Mouse (Mus musculus) cortical plate, adult 2 months (tissue): ENCODE results near the gene Hbs1l.

Source experiments
- CTCF ChIP-seq: fragments of 200-500 bp; IDR thresholded peaks from 2 replicates; pipeline ENCODE4 v1.5.1; 2011; ENCODE audit warnings: mild to moderate bottlenecking, control low read depth, low read length; ENCODE audit not compliant: insufficient read depth; ENCODE audit errors: extremely low read depth
- POLR2A ChIP-seq: fragments of 200-500 bp; IDR thresholded peaks from 2 replicates; pipeline ENCODE4 v1.6.1; 2011; ENCODE audit warnings: mild to moderate bottlenecking, low read length, control low read depth; ENCODE audit not compliant: insufficient read depth; ENCODE audit errors: extremely low read depth

DNA sequence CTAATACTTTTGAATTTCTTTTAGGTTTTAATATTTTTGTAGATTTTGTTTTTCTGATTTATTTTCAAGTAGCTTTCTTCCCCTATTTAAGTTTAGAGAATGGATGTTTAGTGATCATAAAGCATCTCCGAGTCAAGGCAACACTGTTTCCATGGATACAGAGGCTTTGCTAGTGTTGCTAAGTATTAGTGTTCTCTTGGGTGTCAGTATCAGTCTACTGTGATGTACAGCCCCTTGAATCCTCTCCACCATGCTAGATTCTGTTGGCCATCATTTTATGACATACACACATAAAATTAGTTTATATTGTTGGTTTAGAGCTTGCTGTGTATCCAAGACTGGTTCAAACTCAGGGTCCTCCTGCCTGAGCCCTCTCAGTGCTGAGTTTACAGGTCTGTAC is 20.3 kb downstream of the Hbs1l start:
- TF ChIP-seq CTCF (no peak), POLR2A (no peak)
